Mouse (Mus musculus) embryonic stem cell, embryonic (primary cell): Measurements from ENCODE around the gene Timp4.

ENCODE experiments used
- CTCF ChIA-PET, 4 experiments: fragments of 300-600 bp in 2 of 4; fragments of 350-600 bp in 2 of 4; sonication (Branson Sonifier 250); formaldehyde crosslinking; loops; one replicate each; lab custom pipeline; 2022; ENCODE audit warnings: inconsistent platforms in 2 of 4; lab: Charles Lee
- POLR2A ChIA-PET, 4 experiments: fragments of 300-600 bp in 2 of 4; fragments of 350-600 bp in 2 of 4; sonication (Branson Sonifier 250); formaldehyde crosslinking; loops; one replicate each; lab custom pipeline; 2022; ENCODE audit warnings: antibody characterized with exemption in 4 of 4, inconsistent platforms in 1 of 4; lab: Charles Lee

Gene Timp4

GRCm38 (mm10) chr6:115227043-115227442 lies 25.0 kb downstream of the Timp4 start, which contains the start of gene Gm17482:
Gm17482 (plus strand) TSS chr6:115227343.
- ChIA-PET POLR2A (interaction anchor here in 2 of 4 experiments (0.7 to 1.0 kb wide), 2 partner anchors 14 to 626 kb away, joined by 3 read pairs; partner anchors contain the start of gene Ift122 (in 1 of the 2)), CTCF (interaction anchor here (0.6 to 3.6 kb wide), 66 partner anchors 8 to 1297 kb away, joined by 3 to 33 read pairs (median 4); partner anchors contain the start of gene Tamm41 (in 1 of the 4))

GRCm38 (mm10) chr6:115225519-115225918 lies 26.5 kb downstream of the Timp4 start:
- CTCF ChIA-PET = interaction anchor here in 1 of 4 experiments (3.6 kb wide), 1 partner anchor 43 kb away, joined by 33 read pairs; no protein-coding TSS in a partner anchor
- POLR2A ChIA-PET = no interaction called here

DNA sequence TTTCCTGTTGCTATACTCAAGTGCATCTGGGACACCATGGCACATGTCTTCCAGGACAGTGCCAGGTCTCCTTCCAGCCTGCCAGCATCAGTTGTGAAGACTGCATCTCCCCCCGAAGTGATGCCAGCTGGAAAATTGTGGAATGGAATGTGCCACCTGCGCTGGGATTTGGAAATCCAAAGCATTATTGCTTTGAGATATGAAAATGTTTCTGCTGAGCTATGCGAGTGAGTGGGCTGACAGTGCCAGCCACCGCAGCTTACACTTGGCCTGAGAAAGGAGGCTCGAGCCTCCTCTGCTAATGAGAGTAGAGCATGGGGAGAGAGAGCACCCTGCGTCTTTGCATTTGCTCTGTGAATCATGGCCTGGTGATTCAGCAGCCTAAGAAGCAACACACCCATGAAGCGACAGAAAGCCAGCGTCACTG lies 30.8 kb downstream of the Timp4 start:
- CTCF ChIA-PET = no interaction called here

GRCm38 (mm10) chr6:115213129-115213528 lies 38.9 kb downstream of the Timp4 start:
- POLR2A ChIA-PET = interaction anchor here in 1 of 4 experiments (0.8 kb wide), 1 partner anchor 14 kb away, joined by 3 read pairs; the partner anchor contains the start of gene Gm17482
- CTCF ChIA-PET = interaction anchor here in 1 of 4 experiments (0.9 to 1.4 kb wide), 2 partner anchors 14 to 147 kb away, joined by 3 to 6 read pairs; partner anchors contain the start of gene Gm17482

More for the DNA sequence above, 30.8 kb downstream of the Timp4 start:
- POLR2A ChIA-PET = no interaction called here

GRCm38 (mm10) chr6:115212132-115212903 lies 39.7 kb downstream of the Timp4 start:
- CTCF ChIA-PET = interaction anchor here in 2 of 4 experiments (0.9 to 1.4 kb wide), 3 partner anchors 15 to 146 kb away, joined by 3 to 6 read pairs (median 3); partner anchors contain the start of gene Gm17482 (in 2 of the 2)
- POLR2A ChIA-PET = interaction anchor here in 1 of 4 experiments (0.8 kb wide), 1 partner anchor 15 kb away, joined by 3 read pairs; the partner anchor contains the start of gene Gm17482

DNA sequence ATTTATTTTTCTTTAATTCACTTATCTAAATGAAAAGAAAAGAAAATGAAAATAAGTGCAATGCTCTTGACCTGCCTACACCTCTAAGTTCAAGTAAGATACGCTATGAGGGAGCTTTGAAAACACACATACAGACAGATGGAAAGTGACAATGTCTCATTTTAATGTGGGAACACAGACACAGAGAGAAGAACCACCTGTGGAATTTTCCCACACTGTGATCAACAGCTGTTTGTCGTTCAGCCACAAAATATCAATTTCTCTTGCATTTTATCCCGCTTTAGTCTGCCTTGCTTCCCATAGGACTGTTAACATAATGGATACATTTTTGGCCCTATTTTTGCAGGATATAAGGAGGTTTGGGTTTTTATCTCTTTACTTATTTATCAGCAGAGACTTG lies 41.2 kb downstream of the Timp4 start:
- ChIA-PET CTCF (interaction anchor here in 2 of 4 experiments (0.5 to 0.6 kb wide), 2 partner anchors 117 to 268 kb away, joined by 4 to 5 read pairs; no protein-coding TSS in a partner anchor), POLR2A (no interaction called here)

GRCm38 (mm10) chr6:115210187-115210586 lies 41.8 kb downstream of the Timp4 start:
- ChIA-PET CTCF (interaction anchor here in 1 of 4 experiments (0.7 kb wide), 1 partner anchor 636 kb away, joined by 3 read pairs; no protein-coding TSS in a partner anchor), POLR2A (no interaction called here)

- ChIA-PET POLR2A (no interaction called here), CTCF (interaction anchor here in 1 of 4 experiments (0.5 to 0.7 kb wide), 2 partner anchors 50 to 154 kb away, joined by 3 read pairs; no protein-coding TSS in a partner anchor)
These were observed 49.0 kb downstream of the Timp4 start for GRCm38 (mm10) chr6:115203029-115203428.

GRCm38 (mm10) chr6:115200753-115201152 lies 51.3 kb downstream of the Timp4 start:
- CTCF ChIA-PET = interaction anchor here in 2 of 4 experiments (1.0 to 1.2 kb wide), 2 partner anchors 135 to 151 kb away, joined by 3 to 4 read pairs; no protein-coding TSS in a partner anchor
- POLR2A ChIA-PET = no interaction called here
